Mouse (Mus musculus): Measurements from ENCODE around the gene Kcnk13.

GRCm38 (mm10) chr12:99959930-99960329 lies 4.4 kb upstream of the Kcnk13 start:
- no peak for TF ChIP-seq CTCF (IDR thresholded peaks at IDR 0.05; ENCODE audit: insufficient read depth, low read length)
- TF ChIP-seq POLR2A (IDR thresholded peaks at IDR 0.05; ENCODE audit: borderline replicate concordance, extremely low read depth, low read depth, low read length) = no peak
